Mouse (Mus musculus) brain, embryonic 14.5 days (tissue): ENCODE measurements around the gene Tjp1. TPM values are rescaled to one million over a fixed set of nuclear protein-coding genes. Genes with fewer than 3 reads are reported as not detected.

ENCODE experiments used
- DNase-seq: peaks from one replicate; pipeline ENCODE4 v3.0.0-alpha.2; 2011; ENCODE audit warnings: low read depth
- CTCF ChIP-seq: fragments of 200-500 bp; IDR thresholded peaks from 2 replicates; pipeline ENCODE4 v1.5.1; 2012; ENCODE audit warnings: inconsistent platforms, mild to moderate bottlenecking, moderate library complexity, borderline replicate concordance; ENCODE audit not compliant: insufficient read depth, insufficient read length; ENCODE audit errors: extremely low read depth
- POLR2A ChIP-seq: fragments of 200-500 bp; IDR thresholded peaks from 2 replicates; pipeline ENCODE4 v1.6.1; 2012; ENCODE audit warnings: mild to moderate bottlenecking, inconsistent platforms, borderline replicate concordance; ENCODE audit not compliant: poor library complexity, insufficient read depth, insufficient read length, severe bottlenecking; ENCODE audit errors: extremely low read depth
- polyA plus RNA-seq: library from polyadenylated mRNA; depleted of rRNA; stranded (reverse); fragments of >200 nt; gene quantifications from 2 replicates; pipeline ENCODE4 v1.2.3, GENCODE M21; 2012; rRNA removed

Tjp1 gene
- polyA plus RNA-seq, 1 experiment = 44.8 TPM

DNA sequence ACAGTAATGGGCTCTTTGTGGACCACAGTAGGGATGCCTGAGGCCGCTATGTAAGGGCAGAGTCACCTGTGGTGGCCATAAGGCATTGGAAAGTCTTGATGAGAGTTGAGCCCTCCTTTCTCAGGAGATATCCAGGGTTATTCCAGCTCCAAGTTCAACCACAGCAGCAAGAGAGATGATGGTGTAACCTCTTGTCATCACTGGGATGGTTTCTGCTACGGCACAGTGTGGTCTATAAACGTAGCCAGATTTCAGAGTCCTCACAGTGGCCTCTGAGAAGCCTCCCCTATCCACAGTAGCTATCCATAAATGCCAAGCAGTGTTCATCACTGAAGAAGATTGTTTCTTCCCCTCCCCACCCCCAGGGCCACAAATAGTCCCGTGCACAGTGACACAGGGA, 251.8 kb downstream of the Tjp1 start:
- no peak for DNase-seq
- TF ChIP-seq CTCF (no peak), POLR2A (no peak)

DNA sequence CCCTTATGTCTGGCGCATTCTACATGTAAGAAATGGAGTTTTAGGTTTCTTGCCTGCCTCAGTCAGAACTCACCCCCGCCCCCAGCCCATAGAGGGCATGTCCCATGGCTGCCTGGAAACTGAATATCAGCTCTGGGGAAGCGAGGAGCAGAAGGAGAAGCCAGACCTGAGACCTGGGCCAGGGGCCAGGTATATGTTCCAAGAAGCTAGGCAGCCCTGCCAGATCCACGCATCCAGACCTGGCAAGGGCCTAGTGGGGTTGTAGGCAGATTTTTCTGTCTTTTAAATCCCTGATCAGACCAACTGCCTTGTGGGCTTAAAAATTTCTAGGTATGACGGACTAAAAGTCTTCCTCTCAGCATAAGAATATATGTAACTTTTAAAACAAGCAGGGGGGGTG, 253.4 kb downstream of the Tjp1 start:
- DNase-seq = peak; percentile 46
- no peak for TF ChIP-seq CTCF
- TF ChIP-seq POLR2A = no peak

DNA sequence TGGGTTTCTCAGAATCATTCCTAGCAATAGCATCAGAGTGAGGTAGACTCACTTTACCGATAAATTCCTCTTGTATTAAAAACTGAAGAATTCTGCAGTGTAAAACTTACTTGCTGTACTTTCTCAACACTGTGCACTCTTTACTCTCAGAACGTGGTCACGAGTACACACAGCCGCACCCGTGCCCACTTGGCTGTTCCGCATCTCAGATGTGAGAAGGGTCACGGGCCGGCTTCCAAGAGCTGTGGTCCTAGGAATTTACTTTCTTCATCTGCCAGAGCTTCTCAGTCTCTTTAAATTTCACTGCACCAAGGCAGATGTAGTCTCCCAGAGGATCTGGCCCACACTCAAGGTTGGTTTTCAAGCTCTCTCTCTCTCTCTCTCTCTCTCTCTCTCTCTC, 277.9 kb downstream of the Tjp1 start:
- TF ChIP-seq CTCF (no peak), POLR2A (no peak)
- no peak for DNase-seq

Other genes with a start within 250 kb of the Tjp1 start
- 9.6 and 12.2 TPM in 2 replicates for gene Tarsl2, start 117.1 kb upstream of the Tjp1 start, polyA plus RNA-seq
- gene Tm2d3, start 163.4 kb upstream of the Tjp1 start, polyA plus RNA-seq = 104 and 170 TPM in 2 replicates